8 mouse cellular contexts compared by ENCODE assay signal in genomic region chr19:31082662-31083429, GRCm38 (mm10). TPM values are rescaled to one million over a fixed set of nuclear protein-coding genes. Genes with fewer than 3 reads are reported as not detected.
DNase-seq lines count a peak whose midpoint lies in the region; ATAC-seq lines count a peak whose summit lies in the region.

Cstf2t (plus strand) TSS chr19:31082837.

- no peaks in the 10 kb centered on the region; the same call in 1 of the 2 replicates for H3K9me3 ChIP-seq in forebrain, embryonic 11.5 days (ENCODE audit: control insufficient read depth, low read length)
- no peaks in the 10 kb centered on the region for H3K9me3 ChIP-seq in heart, embryonic 16.5 days (replicated peaks; ENCODE audit: control insufficient read depth, low read length)
- no peaks in the 10 kb centered on the region for H3K9me3 ChIP-seq in liver, embryonic 15.5 days (replicated peaks)
- H3K9me3 ChIP-seq in neural tube, embryonic 12.5 days: no peaks in the 10 kb centered on the region

- H3K27ac ChIP-seq in forebrain, embryonic 11.5 days (ENCODE audit: low read depth, low read length): peak within 1 kb of the TSS; percentile 47
- peak within 1 kb of the TSS; percentile 88 for H3K27ac ChIP-seq in heart, embryonic 16.5 days (ENCODE audit: low read length)
- peak within 1 kb of the TSS; percentile 69 for H3K27ac ChIP-seq in liver, embryonic 15.5 days (replicated peaks)
- H3K27ac ChIP-seq in neural tube, embryonic 12.5 days: 0 out of 2 replicates have a peak within 1 kb of the TSS, but pooled peaks have one; percentile 22

- ATAC-seq in CD4-positive, CD25-positive, alpha-beta regulatory T cell, adult 4 months: peak; percentile 97
- peak; percentile 99 for ATAC-seq in forebrain, embryonic 11.5 days (replicated peaks; ENCODE audit: low FRiP score)
- ATAC-seq in heart, embryonic 16.5 days (replicated peaks; ENCODE audit: extremely low read depth, insufficient read depth, low FRiP score): peak; percentile 100
- ATAC-seq in liver, embryonic 15.5 days (ENCODE audit: insufficient read depth): peak; percentile 100
- ATAC-seq in neural tube, embryonic 12.5 days (ENCODE audit: low FRiP score, low read depth): peak; percentile 100

- H3K27me3 ChIP-seq in forebrain, embryonic 11.5 days (ENCODE audit: control insufficient read depth, insufficient read depth, low read length): no peaks in the 10 kb centered on the region
- H3K27me3 ChIP-seq in heart, embryonic 16.5 days (ENCODE audit: control insufficient read depth, insufficient read depth, low read length): no peaks in the 10 kb centered on the region
- H3K27me3 ChIP-seq in liver, embryonic 15.5 days: 0 out of 2 replicates have a peak, but pooled peaks cover 5% of the 10 kb centered on the region
- no peaks in the 10 kb centered on the region for H3K27me3 ChIP-seq in neural tube, embryonic 12.5 days (replicated peaks)

- peak within 1 kb of the TSS; percentile 54 for H3K4me3 ChIP-seq in forebrain, embryonic 11.5 days (ENCODE audit: low read depth, low read length)
- peak within 1 kb of the TSS; percentile 89 for H3K4me3 ChIP-seq in heart, embryonic 16.5 days (ENCODE audit: low read length)
- H3K4me3 ChIP-seq in liver, embryonic 15.5 days (replicated peaks): peak within 1 kb of the TSS; percentile 76
- peak within 1 kb of the TSS; percentile 57 for H3K4me3 ChIP-seq in neural tube, embryonic 12.5 days

- peaks cover 13% of the 10 kb centered on the region for H3K36me3 ChIP-seq in forebrain, embryonic 11.5 days (ENCODE audit: control insufficient read depth, insufficient read depth, low read length)
- peaks cover 26% of the 10 kb centered on the region for H3K36me3 ChIP-seq in heart, embryonic 16.5 days (ENCODE audit: control insufficient read depth, insufficient read depth)
- peaks cover 17% of the 10 kb centered on the region for H3K36me3 ChIP-seq in liver, embryonic 15.5 days (replicated peaks)
- peaks cover 32% of the 10 kb centered on the region for H3K36me3 ChIP-seq in neural tube, embryonic 12.5 days

- H3K4me2 ChIP-seq in forebrain, embryonic 11.5 days (ENCODE audit: low read depth, low read length, severe bottlenecking): peak within 1 kb of the TSS; percentile 56
- peak within 1 kb of the TSS; percentile 82 for H3K4me2 ChIP-seq in heart, embryonic 16.5 days (ENCODE audit: low read depth, low read length)
- peak within 1 kb of the TSS; percentile 73 for H3K4me2 ChIP-seq in liver, embryonic 15.5 days
- H3K4me2 ChIP-seq in neural tube, embryonic 12.5 days (replicated peaks): peak within 1 kb of the TSS; percentile 81

- peaks cover 8% of the 10 kb centered on the region; the same call in 1 of the 2 replicates for H3K4me1 ChIP-seq in forebrain, embryonic 11.5 days (replicated peaks; ENCODE audit: control insufficient read depth, insufficient read depth, low read length)
- H3K4me1 ChIP-seq in heart, embryonic 16.5 days (ENCODE audit: control insufficient read depth, insufficient read depth, low read length): peaks cover 22% of the 10 kb centered on the region
- peaks cover 20% of the 10 kb centered on the region for H3K4me1 ChIP-seq in liver, embryonic 15.5 days (replicated peaks)
- H3K4me1 ChIP-seq in neural tube, embryonic 12.5 days: peaks cover 15% of the 10 kb centered on the region

- H3K9ac ChIP-seq in forebrain, embryonic 11.5 days (ENCODE audit: low read length): peak within 1 kb of the TSS; percentile 55
- H3K9ac ChIP-seq in heart, embryonic 16.5 days (ENCODE audit: low read length): peak within 1 kb of the TSS; percentile 91
- peak within 1 kb of the TSS; percentile 48 for H3K9ac ChIP-seq in liver, embryonic 15.5 days
- peak within 1 kb of the TSS; percentile 61 for H3K9ac ChIP-seq in neural tube, embryonic 12.5 days

- 2% methylated on average over 56 of the region's 56 CpGs for WGBS in forebrain, embryonic 11.5 days
- WGBS in heart, embryonic 16.5 days: 1% methylated on average over 56 of the region's 56 CpGs
- 3% methylated on average over 56 of the region's 56 CpGs for WGBS in liver, embryonic 15.5 days (ENCODE audit: insufficient replicate concordance)
- WGBS in neural tube, embryonic 12.5 days: 2% methylated on average over 56 of the region's 56 CpGs

- DNase-seq in c-Kit-positive CD71-positive TER-119-negative erythroid progenitor cells, embryonic 14.5 days (ENCODE audit: low read depth): peak; percentile 97
- DNase-seq in forebrain, embryonic 11.5 days (ENCODE audit: low spot score): peak; percentile 98
- DNase-seq in kidney, postnatal 36 days: peak; percentile 100
- DNase-seq in telencephalon, adult 2 months (ENCODE audit: low read depth, low spot score): peak; percentile 99

RNA-seq across cellular contexts. Expression of gene Cstf2t, which starts in this region (rescaled TPM):
- 10 to 100 TPM; 15.3 to 16.0 TPM for polyA plus RNA-seq in CD4-positive, CD25-positive, alpha-beta regulatory T cell, adult 4 months (2017; shearing (Covaris generic))
- 45.2 and 45.8 TPM in 2 replicates for polyA plus RNA-seq in forebrain, embryonic 11.5 days (2014; fragmentation: Nextera tagmentation; extraction: Ambion mirVana)
- polyA plus RNA-seq in heart, embryonic 16.5 days (2015; fragmentation: Nextera tagmentation; extraction: Ambion mirVana): 38.3 and 39.2 TPM in 2 replicates
- polyA plus RNA-seq in liver, embryonic 15.5 days (2015; fragmentation: Nextera tagmentation; extraction: Ambion mirVana): 12.1 and 12.3 TPM in 2 replicates
- polyA plus RNA-seq in neural tube, embryonic 12.5 days (2016; fragmentation: Nextera tagmentation; extraction: Ambion mirVana): 75.9 and 79.0 TPM in 2 replicates

Comparison
In these comparisons a context has a peak if more than half of its experiments do, and no peak if none do; other contexts are left out.
1. Peak in every context shown above with its lines: DNase-seq, ATAC-seq, H3K4me3 ChIP-seq and H3K27ac ChIP-seq.
2. H3K27ac ChIP-seq: peak in every context shown above with its lines; median percentile 88 in heart, embryonic 16.5 days; 69 in liver, embryonic 15.5 days; 47 in forebrain, embryonic 11.5 days; 22 in neural tube, embryonic 12.5 days.